Mouse (Mus musculus) natural killer cell, adult 2 months (primary cell): ENCODE results near the gene Sh2d6.
"Not testable (repeated sequence)": the region's sequence is repeated elsewhere in the genome, so short reads cannot be mapped to it uniquely, and the experiment has no call there.

Experiments
- DNase-seq, 2 experiments: peaks; one replicate each; pipeline ENCODE4 v3.0.0; 2022; ENCODE audit warnings: low spot score in 2 of 2

The Sh2d6 gene

DNA sequence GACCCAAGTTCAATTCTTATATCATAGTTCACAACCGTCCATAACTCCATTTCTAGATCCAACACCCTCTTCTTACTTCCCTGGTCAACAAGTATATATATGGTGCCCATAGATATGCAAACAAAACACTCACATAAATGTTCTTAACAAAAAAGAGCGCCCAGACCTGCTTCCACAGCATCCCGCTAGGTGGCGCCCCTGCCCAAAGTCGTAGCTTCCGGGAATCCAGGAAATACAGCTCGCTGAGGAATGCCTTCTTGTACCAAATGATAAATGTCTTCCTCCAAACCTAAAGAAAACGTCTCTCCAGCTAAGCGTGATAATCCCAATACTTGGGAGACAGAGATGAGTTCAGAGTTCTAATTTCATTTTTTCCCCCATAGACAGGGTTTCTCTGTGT, 13.7 kb upstream of the Sh2d6 start:
- DNase-seq, result peak; percentile 77 to 86

GRCm38 (mm10) chr6:72534035-72534809, 12.7 kb upstream of the Sh2d6 start:
- peak; percentile 55 to 64 for DNase-seq

DNA sequence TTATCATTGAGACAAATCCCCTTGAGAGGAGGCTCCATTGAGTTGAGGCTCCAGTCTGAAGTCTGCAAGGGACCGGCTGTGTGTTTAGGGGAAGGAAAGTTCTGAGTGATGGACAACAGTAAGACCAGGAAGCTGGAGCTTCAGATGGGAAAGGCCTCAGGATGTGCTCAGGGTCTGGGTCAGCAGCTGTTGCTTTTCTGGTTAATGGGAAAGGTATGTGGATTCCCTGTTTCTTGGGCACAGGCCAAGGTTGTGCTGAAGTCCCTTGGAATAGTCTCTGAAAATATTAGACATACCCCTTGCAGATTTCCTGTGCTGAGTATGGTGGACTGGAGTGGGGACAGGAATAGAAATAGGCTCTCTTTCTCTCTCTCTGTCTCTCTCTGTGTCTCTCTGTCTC, 12.0 kb upstream of the Sh2d6 start:
- DNase-seq, result not testable (repeated sequence)

- no peak for DNase-seq
Measured at GRCm38 (mm10) chr6:72532580-72532979, 11.1 kb upstream of the Sh2d6 start.

DNA sequence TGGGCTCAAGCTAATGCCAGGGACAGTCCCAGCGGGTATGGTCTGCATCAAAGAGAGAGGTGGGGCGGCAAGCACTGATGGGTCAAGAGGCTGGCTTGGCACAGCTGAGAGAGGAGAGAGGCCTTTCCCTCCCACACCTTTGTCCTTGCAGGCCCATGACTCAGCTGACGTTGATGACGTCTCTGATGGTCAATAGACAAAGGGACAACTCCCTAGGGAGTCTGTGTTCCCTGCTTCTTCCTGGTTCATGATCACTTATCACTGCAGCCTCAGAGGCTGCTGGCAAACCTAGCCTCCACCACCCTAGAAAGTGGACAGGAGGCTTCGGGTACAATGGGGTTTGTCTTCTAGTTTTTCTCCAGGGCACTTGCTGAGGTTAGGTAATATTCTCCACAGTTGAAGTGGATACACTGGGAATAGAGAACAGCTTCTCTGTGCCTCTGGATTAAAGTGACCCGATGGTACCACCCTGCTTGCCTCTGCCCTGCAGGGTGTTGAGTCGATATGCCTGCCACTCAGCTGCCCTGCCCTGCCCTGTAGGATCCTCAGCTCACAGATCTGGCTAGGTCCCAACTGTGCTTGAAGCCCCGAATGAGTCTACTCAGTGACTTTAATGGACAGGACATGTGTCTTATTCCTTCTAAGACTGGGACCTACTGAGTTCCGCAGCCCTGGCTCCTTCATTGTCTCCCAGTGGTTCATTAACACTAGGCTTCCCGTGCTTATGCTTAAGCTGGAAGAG, 7.1 kb upstream of the Sh2d6 start:
- DNase-seq, result no peak

GRCm38 (mm10) chr6:72527070-72527469, 5.6 kb upstream of the Sh2d6 start:
- DNase-seq, result no peak

DNA sequence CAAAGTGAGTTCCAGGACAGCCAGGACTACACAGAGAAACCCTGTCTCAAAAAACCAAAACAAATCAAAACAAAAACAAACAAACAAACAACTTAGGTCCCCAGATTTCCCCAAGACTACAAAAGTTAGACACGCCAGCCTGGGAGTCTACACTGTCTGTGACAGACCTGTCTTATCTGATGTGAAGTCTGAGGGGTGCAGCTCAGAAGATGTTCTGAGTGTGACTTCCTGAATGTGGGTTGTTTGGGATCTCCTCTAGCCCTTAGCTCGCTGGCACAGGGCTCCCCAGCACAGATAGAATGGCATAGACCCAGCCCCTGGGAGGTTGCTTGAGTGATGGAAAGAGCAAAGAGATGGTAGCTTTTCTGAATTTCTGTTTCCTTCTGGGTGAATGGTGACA, 2.7 kb upstream of the Sh2d6 start:
- no peak for DNase-seq

DNA sequence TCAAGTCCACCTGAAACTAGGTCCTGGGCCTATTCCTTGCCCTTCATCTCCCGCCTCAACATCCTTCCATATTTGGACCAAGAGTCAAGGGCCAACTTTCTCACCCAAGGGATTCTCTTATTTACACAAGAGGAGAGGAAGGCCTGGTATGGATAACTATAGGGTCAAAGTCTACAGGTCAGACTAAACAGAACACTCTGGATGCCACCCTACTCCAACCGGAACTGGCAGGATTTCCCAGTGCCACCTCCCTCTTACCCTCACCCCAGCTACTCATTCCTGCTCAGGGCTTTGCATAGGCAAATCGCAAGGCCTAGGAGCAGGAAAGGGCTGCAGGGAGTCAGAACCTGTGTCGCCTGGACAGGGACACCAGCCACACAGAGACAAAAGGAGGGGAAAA, 1.7 kb upstream of the Sh2d6 start:
- no peak for DNase-seq

- no peak for DNase-seq
Measured at GRCm38 (mm10) chr6:72522288-72522687, 781 bp upstream of the Sh2d6 start.

DNA sequence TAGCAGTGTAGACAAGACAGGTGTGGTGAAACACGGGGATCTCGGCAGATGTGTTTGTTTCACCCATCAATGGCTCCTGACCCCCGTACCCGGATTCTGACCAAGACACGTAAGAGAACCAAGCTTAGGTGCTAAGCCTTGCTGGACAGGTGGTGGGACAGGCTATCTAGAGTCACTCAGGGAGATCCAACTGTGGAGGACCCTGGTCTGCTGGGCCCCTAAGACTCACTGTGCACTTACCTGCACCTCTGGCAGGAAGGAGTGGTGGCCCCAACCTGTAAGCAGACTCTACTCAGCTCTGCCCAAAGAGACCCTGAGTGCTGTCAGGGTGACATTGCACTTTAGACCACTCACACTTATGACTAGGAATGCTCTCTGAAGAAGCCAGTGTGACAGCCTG, 603 bp downstream of the Sh2d6 start:
- DNase-seq, result no peak

GRCm38 (mm10) chr6:72519892-72520663, 1.4 kb downstream of the Sh2d6 start:
- DNase-seq, result no peak

DNA sequence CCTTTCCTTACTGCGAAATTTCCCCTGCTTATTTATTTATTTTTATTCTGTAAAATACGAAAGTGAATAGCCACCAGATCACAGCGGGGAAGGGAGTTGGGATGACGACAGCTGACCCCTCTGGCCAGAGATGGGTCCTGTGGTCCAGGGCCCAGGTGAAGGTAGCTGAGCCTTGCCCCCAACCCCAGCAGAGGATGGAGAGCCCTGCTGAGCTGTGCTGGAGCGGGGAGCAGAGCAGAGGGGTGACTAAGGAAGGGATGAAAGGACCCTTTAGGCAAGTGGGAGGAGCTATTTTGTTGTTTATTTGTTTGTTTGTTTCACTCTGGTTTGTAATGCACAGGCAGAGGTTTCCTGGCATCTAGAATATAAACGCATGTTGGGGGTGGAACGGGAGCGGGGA, 2.2 kb downstream of the Sh2d6 start:
- no peak for DNase-seq

DNA sequence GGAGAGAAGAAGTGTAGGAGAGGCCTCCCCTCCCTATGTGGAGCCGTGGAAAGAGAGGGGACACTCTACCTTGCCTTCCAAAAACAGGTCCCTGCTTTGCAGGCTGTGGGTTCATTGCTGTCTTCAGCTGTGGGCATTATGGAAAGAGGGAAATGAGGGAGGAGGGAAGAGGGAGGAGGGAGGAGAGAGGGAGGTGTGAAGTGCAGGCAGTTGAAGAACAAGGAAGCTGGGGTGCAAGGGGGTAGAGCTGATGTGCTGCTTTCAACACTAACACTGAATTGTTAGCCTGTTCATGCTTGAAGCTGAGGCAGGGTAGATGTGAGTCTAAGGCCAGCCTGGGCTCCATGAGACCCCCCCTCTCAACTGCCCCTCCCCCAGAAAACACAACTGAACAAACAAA, 2.7 kb downstream of the Sh2d6 start:
- no peak for DNase-seq

DNA sequence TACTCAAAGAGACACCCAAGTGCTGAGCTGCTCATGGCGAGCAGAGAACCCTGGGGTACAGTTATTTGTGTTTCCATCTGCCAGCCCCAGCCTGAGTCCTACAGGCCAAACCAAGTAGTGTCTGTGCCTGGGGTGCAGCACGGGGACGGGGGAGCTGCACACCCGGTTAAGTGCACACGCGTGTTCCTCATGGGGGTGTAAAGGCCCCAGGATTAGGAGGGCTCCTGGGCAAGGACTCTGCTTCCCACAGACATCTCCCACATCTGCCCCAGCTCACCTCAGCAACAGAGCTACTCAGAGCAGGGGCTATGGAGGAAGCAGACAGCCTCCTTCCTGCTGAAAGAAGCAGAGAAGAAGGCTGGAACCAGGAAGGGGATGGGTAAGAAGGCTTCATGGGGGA, 5.9 kb downstream of the Sh2d6 start:
- DNase-seq, result no peak

GRCm38 (mm10) chr6:72513071-72513440, 8.5 kb downstream of the Sh2d6 start:
- no peak for DNase-seq

- peak; percentile 65 to 72 for DNase-seq
Measured at GRCm38 (mm10) chr6:72512386-72513070, 9.0 kb downstream of the Sh2d6 start.

DNA sequence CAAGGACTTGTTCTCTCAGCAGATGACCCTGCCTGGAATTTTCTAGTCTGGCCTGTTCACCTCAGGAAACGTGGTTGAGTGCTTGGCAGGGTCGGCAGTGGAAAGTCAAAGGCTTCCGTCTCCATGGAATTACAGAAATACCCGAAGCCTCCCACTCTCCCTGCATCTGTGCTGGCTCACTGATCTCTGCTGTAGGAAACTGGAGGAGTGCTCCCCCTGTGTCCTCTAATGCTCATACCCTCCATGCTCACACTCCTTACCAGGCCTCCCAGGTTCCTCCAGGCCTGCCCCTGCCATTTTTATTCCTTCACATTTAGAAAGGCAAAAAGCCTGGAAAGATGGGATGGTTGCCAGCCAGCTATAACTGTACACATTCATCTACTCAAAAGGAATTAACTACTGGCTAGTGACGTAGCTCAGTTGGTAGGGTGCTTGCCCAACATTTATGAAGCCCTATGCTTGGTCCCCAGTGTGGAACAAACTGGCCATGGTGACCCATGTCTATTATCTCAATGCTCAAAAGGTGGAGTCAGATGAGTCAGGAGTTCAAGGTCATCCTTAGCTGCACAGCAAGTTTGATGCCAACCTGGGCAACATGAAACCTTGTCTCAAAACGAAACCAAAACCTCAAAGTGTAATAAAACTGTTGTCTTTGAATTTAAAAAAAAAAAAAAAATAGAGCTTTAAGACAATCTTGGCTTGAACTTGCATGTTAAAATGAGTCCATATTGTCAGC, 10.7 kb downstream of the Sh2d6 start:
- no peak for DNase-seq

DNA sequence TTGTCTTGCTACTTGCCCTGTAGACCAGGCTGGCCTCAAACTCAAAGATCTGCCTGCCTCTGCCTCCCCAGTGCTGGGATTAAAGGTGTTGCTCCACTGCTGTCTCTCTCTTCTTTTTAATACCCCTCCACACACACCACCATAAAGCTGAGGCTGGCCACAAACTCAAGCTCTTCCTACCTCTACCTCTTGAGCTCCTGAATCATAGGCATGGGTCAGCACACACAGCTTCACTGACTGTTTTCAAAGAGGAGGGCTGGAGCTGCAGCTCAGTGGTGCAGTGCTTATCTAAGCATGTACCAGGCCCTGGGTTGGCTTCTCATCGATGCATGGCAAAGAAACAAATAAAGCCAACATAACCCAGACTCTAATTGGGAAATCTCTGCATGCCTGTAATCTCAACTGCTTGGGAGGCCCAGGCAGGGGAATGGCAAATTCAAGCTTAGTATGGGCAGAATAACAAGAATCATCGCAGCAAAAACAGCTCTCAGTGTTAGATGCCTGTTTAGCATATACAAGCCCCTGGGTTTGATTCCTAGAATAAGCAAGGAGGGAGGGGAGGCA, 11.6 kb downstream of the Sh2d6 start:
- no peak for DNase-seq

DNA sequence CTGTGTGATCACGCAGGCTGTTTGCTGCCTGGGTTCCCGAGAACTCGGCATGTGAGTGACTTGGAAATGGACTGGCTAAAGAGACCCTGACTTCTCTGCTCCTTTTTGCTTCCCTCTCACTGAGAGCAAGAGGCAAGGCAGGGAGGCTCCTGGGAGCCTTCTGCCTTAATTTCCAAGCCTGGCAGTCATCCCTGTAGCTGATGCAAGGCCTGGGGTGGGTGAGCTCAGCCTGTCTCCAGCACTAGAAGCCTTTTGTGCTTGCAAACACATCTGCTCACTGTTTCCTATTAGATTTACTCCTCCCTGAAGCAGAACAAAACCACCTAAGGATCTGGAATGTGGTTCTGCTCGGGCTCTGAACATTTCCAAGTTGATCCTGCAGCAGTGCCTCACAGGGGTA, 12.9 kb downstream of the Sh2d6 start:
- no peak for DNase-seq

- no peak for DNase-seq
Measured at GRCm38 (mm10) chr6:72506104-72506503, 15.4 kb downstream of the Sh2d6 start.

DNA sequence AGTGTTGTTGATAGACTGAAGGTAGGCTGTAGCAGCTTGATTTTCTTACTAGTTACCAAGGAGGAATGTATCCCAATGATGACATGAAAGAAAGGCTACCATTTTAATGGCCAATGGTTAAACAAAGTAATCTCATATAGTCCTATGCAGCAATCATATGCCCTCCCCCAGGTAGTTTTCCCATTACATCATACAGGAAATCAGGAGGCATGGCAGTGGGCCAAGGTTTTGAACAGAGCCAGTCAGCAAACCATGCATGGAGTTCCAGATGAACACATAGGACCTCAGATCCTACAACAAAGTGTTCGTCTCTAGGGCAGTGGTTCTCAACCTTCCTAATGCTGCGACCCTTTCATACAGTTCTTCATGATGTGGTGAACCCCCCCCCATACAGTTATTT, 17.6 kb downstream of the Sh2d6 start:
- no peak for DNase-seq
